10 mouse cellular contexts compared by ENCODE assay signal in the genomic region with DNA sequence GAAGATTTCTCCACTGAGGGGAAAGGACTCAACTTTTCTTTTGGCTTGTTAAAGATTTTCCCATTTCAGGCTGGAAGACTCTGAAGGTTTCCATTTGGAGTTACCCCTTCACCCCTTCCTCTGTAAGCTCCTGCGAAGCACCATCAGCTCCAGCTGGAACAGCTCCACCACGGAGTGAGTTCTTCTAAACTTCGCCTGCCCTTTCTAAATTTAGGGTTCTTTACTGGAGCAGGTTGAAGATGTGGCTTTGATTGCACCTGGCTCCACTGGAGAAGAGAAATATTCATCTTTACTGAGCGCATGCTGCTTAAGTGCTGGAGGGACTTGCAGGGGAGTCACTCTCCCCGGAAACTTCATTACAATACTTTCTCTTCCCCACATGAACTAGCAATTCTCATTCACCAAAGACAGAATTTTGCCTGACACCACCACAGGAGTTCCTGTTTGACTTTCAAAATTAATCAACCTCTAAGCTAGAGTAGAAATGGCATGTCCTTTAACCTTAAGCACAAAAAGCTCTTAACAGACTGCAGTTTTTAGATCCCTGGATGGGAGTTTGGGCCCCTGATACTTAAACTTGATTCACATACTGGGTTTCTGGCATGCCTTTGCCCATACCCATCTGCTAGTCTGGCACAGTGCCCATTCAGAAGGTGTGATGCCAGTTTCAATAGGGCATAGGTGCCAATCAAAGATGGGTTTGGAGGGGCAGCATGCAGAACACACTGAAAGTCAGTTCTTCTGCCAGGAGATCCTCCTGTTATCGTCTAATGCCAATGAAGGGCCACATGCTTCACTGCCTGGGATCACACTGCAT. TPM values are rescaled to one million over a fixed set of nuclear protein-coding genes. Genes with fewer than 3 reads are reported as not detected.
A peak's percentile ranks its signal among the peaks of the same experiment; 100 is the strongest.
DNase-seq lines count a peak whose midpoint lies in the region; ATAC-seq and TF ChIP-seq lines count a peak whose summit lies in the region.
"Had no signal": no experiment of that assay in that cellular context is flagged by ENCODE, and none has a peak within 500 bp of the region (broad histone marks: within the 10 kb centered on the region; RNA-seq: fewer than 3 reads in every experiment).

No protein-coding gene starts in this region.

- WGBS in stomach, postnatal 0 days, result 58% methylated on average over 6 of the region's 6 CpGs

- TF ChIP-seq EP300 in stomach, postnatal 0 days (optimal IDR thresholded peaks at IDR 0.05), result no peak

- H3K4me3 ChIP-seq in stomach, postnatal 0 days (ENCODE audit: low read depth, low read length), result no peak overlapping the region
- H3K4me3 ChIP-seq: stomach, embryonic 15.5 days had no signal

- peak; percentile 26; the same call in 1 of the 2 replicates for ATAC-seq in frontal cortex, adult (ENCODE audit: low TSS enrichment)
- no peak for ATAC-seq in stomach, postnatal 0 days (ENCODE audit: low FRiP score, low TSS enrichment)

- H3K4me2 ChIP-seq in stomach, postnatal 0 days (replicated peaks; ENCODE audit: low read depth), result peak overlapping the region; percentile 35
- H3K4me2 ChIP-seq: stomach, embryonic 15.5 days had no signal

- H3K9ac ChIP-seq in stomach, postnatal 0 days (ENCODE audit: low read length), result no peak overlapping the region
- H3K9ac ChIP-seq: stomach, embryonic 15.5 days had no signal

- H3K4me1 ChIP-seq in stomach, postnatal 0 days (replicated peaks; ENCODE audit: control insufficient read depth, insufficient read depth), result no peaks in the 10 kb centered on the region

- H3K9me3 ChIP-seq in stomach, postnatal 0 days (ENCODE audit: control insufficient read depth, low read length), result no peaks in the 10 kb centered on the region
- H3K9me3 ChIP-seq: stomach, embryonic 15.5 days had no signal

- no peaks in the 10 kb centered on the region for H3K27me3 ChIP-seq in stomach, postnatal 0 days (ENCODE audit: control insufficient read depth, insufficient read depth, low read length)
- H3K27me3 ChIP-seq: stomach, embryonic 15.5 days had no signal

- H3K36me3 ChIP-seq in stomach, postnatal 0 days (ENCODE audit: control insufficient read depth, insufficient read depth, low read length), result no peaks in the 10 kb centered on the region
- H3K36me3 ChIP-seq: stomach, embryonic 15.5 days had no signal

- H3K27ac ChIP-seq in stomach, postnatal 0 days (replicated peaks), result no peak overlapping the region; the same call in 1 of the 2 replicates
- H3K27ac ChIP-seq: stomach, embryonic 15.5 days had no signal

- no peak for TF ChIP-seq CTCF in stomach, postnatal 0 days (IDR thresholded peaks at IDR 0.05; ENCODE audit: low read depth)

- no peak for DNase-seq in frontal cortex, postnatal 25 days (ENCODE audit: low spot score in 2 of 2)
- peak; percentile 53 to 55 for DNase-seq in spleen, postnatal 36 days (ENCODE audit: low spot score in 2 of 2)
- DNase-seq in spleen, postnatal 14 days (ENCODE audit: low spot score in 2 of 2), result no peak
- DNase-seq in layer of hippocampus, adult 9-11 months, result peak; percentile 48
- no peak for DNase-seq in stomach, postnatal 0 days (ENCODE audit: low spot score)
- DNase-seq in adrenal gland, postnatal 14 days, result no peak
- no peak for DNase-seq in adrenal gland, adult 18-20 months (ENCODE audit: low spot score in 2 of 2)
- DNase-seq: kidney, postnatal 36 days had no signal

RNA-seq across cellular contexts. Expression of a gene that starts 6.5 kb away (rescaled TPM):
- polyA plus RNA-seq in stomach, postnatal 0 days (2015; fragmentation: Nextera tagmentation; extraction: Ambion mirVana), result not detected in 2 replicates
- total RNA-seq in adrenal gland, postnatal 14 days (2021), result not detected in 2 replicates
- total RNA-seq in adrenal gland, adult 18-20 months (2021), result not detected
- polyA plus RNA-seq: stomach, embryonic 15.5 days had no signal

RNA-seq across cellular contexts. Expression of a gene that starts 7.2 kb away (rescaled TPM):
- 12.8 and 13.1 TPM in 2 replicates for polyA plus RNA-seq in stomach, postnatal 0 days (2015; fragmentation: Nextera tagmentation; extraction: Ambion mirVana)
- total RNA-seq in adrenal gland, postnatal 14 days (2021), result 11.6 and 12.2 TPM in 2 replicates
- 1 to 10 TPM; 5.2 to 5.5 TPM for total RNA-seq in adrenal gland, adult 18-20 months (2021)

Comparison
In these comparisons a context has a peak if more than half of its experiments do, and no peak if none do; other contexts are left out.
1. DNase-seq: peak in spleen, postnatal 36 days (2 of 2) and layer of hippocampus, adult 9-11 months (single experiment); none in frontal cortex, postnatal 25 days (0 of 2), spleen, postnatal 14 days (0 of 2), stomach, postnatal 0 days (single experiment), adrenal gland, postnatal 14 days (single experiment) and adrenal gland, adult 18-20 months (0 of 2).